1 mouse cellular context compared by ENCODE assay signal in the genomic region with DNA sequence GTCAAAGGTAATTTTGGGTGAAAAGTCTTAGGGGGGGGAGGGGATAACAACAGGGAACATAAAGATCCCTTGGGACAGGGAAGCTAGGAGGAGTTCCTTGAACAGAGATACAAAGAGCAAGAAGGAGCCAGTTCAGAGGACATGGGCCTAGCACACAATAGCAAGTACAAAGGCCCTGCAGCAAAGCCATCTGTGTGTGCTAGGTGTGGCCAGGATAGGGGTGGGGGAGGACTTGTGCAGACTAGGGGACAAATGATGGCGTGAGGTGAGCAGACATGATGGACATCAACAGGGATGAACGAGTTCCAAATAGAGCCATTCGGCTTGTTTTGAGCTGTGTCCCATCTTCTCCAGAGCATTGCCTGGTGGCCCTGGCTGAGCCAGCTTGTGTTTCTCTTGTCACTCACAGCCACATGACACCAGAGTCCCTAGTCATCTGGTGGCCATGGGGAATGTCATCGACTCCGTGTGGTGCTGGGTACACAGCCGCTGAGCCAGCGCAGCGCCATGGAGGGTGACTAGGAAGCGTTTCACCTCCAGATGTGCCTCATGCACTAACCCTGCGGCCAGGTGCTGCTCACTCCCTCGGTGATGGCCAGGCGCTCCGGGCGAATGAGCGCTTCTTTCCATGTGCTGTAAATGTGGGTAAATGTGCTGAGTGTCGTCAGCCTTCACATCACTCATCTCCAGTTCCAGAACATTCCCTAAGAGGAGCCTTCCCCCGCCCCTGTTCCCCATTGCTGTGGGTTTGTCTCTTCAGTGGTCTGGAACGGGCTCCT.
TF ChIP-seq lines count a peak whose summit lies in the region.

No protein-coding gene starts in this region.

TF ChIP-seq in CH12.LX, 34 proteins besides CTCF, POLR2A, EP300 and RAD21:
- peak; percentile 49 for TF ChIP-seq ETS1 (conservative IDR thresholded peaks at IDR 0.05; ENCODE audit: low read depth, low read length)
- TF ChIP-seq BHLHE40 (IDR thresholded peaks at IDR 0.05; ENCODE audit: low read depth, low read length), result 0 out of 2 replicates have a peak, but pooled peaks have one; percentile 20
- TF ChIP-seq JUND (conservative IDR thresholded peaks at IDR 0.05; ENCODE audit: low read depth, low read length), result no peak
- TF ChIP-seq MAZ (IDR thresholded peaks at IDR 0.05; ENCODE audit: low read depth, low read length), result no peak
